Mouse (Mus musculus): ENCODE measurements at regions not wholly inside any gene's neighbourhood (a gene's known extent, or its start where the extent isn't known, plus 50 kb on each side); places are given as distances from the start of the nearest gene placed in this dataset.

GRCm38 (mm10) chr2:94512027-94512426 is 74.1 kb upstream of the Api5 start:
- no peak for TF ChIP-seq ZNF384 (IDR thresholded peaks at IDR 0.05; ENCODE audit: low read depth, low read length)
- TF ChIP-seq HCFC1 (IDR thresholded peaks at IDR 0.05; ENCODE audit: borderline replicate concordance, insufficient read depth, low read length): no peak
- no peak for TF ChIP-seq ZC3H11A (IDR thresholded peaks at IDR 0.05; ENCODE audit: borderline replicate concordance, low read depth, low read length)

Measured in ES-E14 (cell line).